Mouse (Mus musculus) MEL (cell line): Measurements from ENCODE around the gene Uso1. TPM values are rescaled to one million over a fixed set of nuclear protein-coding genes. Genes with fewer than 3 reads are reported as not detected.

ENCODE experiments used
- DNase-seq: peaks from one replicate; pipeline ENCODE4 v3.0.0; 2011; ENCODE audit warnings: low read depth, low spot score
- H3K27ac ChIP-seq: 2 replicates; pipeline ENCODE4 v1.5.1; 2012; ENCODE audit warnings: low read depth, mild to moderate bottlenecking, control low read depth, low read length, moderate library complexity; ENCODE audit not compliant: control insufficient read depth
- H3K27me3 ChIP-seq, 2 experiments: fragments of 150-350 bp in 1 of 2; sonication (generic) in 1 of 2; 2 replicates each; pipeline ENCODE4 v1.6.1; 2012; ENCODE audit warnings: low read length in 2 of 2, mild to moderate bottlenecking in 2 of 2, improper control_type of control experiment in 1 of 2, moderate library complexity in 1 of 2; ENCODE audit not compliant: insufficient read depth in 2 of 2, control insufficient read depth in 1 of 2
- H3K36me3 ChIP-seq, 2 experiments: 2 replicates each; pipeline ENCODE4 v1.6.1; 2012 to 2014; ENCODE audit warnings: low read length in 2 of 2, improper control_type of control experiment in 1 of 2, inconsistent platforms in 1 of 2, mild to moderate bottlenecking in 1 of 2; ENCODE audit not compliant: insufficient read depth in 2 of 2, control insufficient read depth in 1 of 2
- H3K4me1 ChIP-seq, 2 experiments: fragments of 150-350 bp in 1 of 2; sonication (generic) in 1 of 2; 2 replicates each; pipeline ENCODE4 v1.6.1; 2012; ENCODE audit warnings: low read length in 2 of 2, improper control_type of control experiment in 1 of 2, mild to moderate bottlenecking in 1 of 2; ENCODE audit not compliant: insufficient read depth in 2 of 2, control insufficient read depth in 1 of 2
- H3K4me3 ChIP-seq, 2 experiments: fragments of 150-350 bp in 1 of 2; sonication (generic) in 1 of 2; 2 replicates each; pipeline ENCODE4 v1.5.1; 2012; ENCODE audit warnings: low read depth in 2 of 2, low read length in 2 of 2, mild to moderate bottlenecking in 2 of 2, moderate library complexity in 2 of 2, control low read depth in 1 of 2, improper control_type of control experiment in 1 of 2; ENCODE audit not compliant: control insufficient read depth in 1 of 2, insufficient read depth in 1 of 2
- H3K79me2 ChIP-seq: 2 replicates; pipeline ENCODE4 v1.6.1; 2012; ENCODE audit warnings: mild to moderate bottlenecking, low read length, moderate library complexity; ENCODE audit not compliant: control insufficient read depth, poor library complexity, insufficient read depth
- H3K9ac ChIP-seq: 2 replicates; pipeline ENCODE4 v1.6.1; 2012; ENCODE audit warnings: low read depth, mild to moderate bottlenecking, control low read depth, low read length, moderate library complexity; ENCODE audit not compliant: control insufficient read depth, poor library complexity, severe bottlenecking
- H3K9me3 ChIP-seq: fragments of 150-350 bp; sonication (generic); replicated peaks from 2 replicates; pipeline ENCODE4 v1.6.1; 2012; ENCODE audit warnings: mild to moderate bottlenecking, low read length, improper control_type of control experiment, moderate library complexity; ENCODE audit not compliant: insufficient read depth
- CHD1 ChIP-seq: IDR thresholded peaks from 2 replicates; pipeline ENCODE4 v1.6.1; 2012; ENCODE audit warnings: low read depth, mild to moderate bottlenecking, inconsistent platforms, low read length, improper control_type of control experiment
- CHD2 ChIP-seq: IDR thresholded peaks from 2 replicates; pipeline ENCODE4 v1.6.1; 2011; ENCODE audit warnings: low read length, improper control_type of control experiment
- E2F4 ChIP-seq: IDR thresholded peaks from 2 replicates; pipeline ENCODE4 v1.6.1; 2011; ENCODE audit warnings: low read depth, low read length, improper control_type of control experiment, borderline replicate concordance
- ELF1 ChIP-seq: IDR thresholded peaks from 2 replicates; pipeline ENCODE4 v1.6.1; 2014; ENCODE audit warnings: low read depth, mild to moderate bottlenecking, inconsistent platforms, low read length, improper control_type of control experiment, moderate library complexity
- EP300 ChIP-seq, 2 experiments: IDR thresholded peaks; 2 replicates each; pipeline ENCODE4 v1.6.1; 2011; ENCODE audit warnings: improper control_type of control experiment in 2 of 2, low read length in 2 of 2, low read depth in 1 of 2, mild to moderate bottlenecking in 1 of 2
- ETS1 ChIP-seq: IDR thresholded peaks from 2 replicates; pipeline ENCODE4 v1.6.1; 2012; ENCODE audit warnings: low read depth, mild to moderate bottlenecking, inconsistent platforms, low read length, improper control_type of control experiment, moderate library complexity
- GABPA ChIP-seq: IDR thresholded peaks from 2 replicates; pipeline ENCODE4 v1.6.1; 2012; ENCODE audit warnings: low read depth, mild to moderate bottlenecking, inconsistent platforms, low read length, improper control_type of control experiment, moderate library complexity
- GATA1 ChIP-seq: IDR thresholded peaks from 2 replicates; pipeline ENCODE4 v1.6.1; 2011; ENCODE audit warnings: low read depth, low read length, improper control_type of control experiment
- JUND ChIP-seq: IDR thresholded peaks from 2 replicates; pipeline ENCODE4 v1.6.1; 2011; ENCODE audit warnings: low read depth, mild to moderate bottlenecking, improper control_type of control experiment, low read length
- MAFK ChIP-seq: IDR thresholded peaks from 2 replicates; pipeline ENCODE4 v1.6.1; 2011; ENCODE audit warnings: low read depth, mild to moderate bottlenecking, low read length, improper control_type of control experiment, borderline replicate concordance
- MEF2A ChIP-seq: IDR thresholded peaks from 2 replicates; pipeline ENCODE4 v1.6.1; 2014; ENCODE audit warnings: low read depth, mild to moderate bottlenecking, inconsistent platforms, low read length, improper control_type of control experiment; ENCODE audit not compliant: poor library complexity, insufficient replicate concordance, severe bottlenecking; ENCODE audit errors: extremely low read depth
- MXI1 ChIP-seq: IDR thresholded peaks from 2 replicates; pipeline ENCODE4 v1.6.1; 2011; ENCODE audit warnings: mild to moderate bottlenecking, low read depth, low read length, improper control_type of control experiment
- MYB ChIP-seq: IDR thresholded peaks from 2 replicates; pipeline ENCODE4 v1.6.1; 2011; ENCODE audit warnings: mild to moderate bottlenecking, low read depth, low read length, improper control_type of control experiment
- POLR2A ChIP-seq, 2 experiments: IDR thresholded peaks; 2 replicates each; pipeline ENCODE4 v1.6.1; 2011 to 2012; ENCODE audit warnings: low read length in 2 of 2, mild to moderate bottlenecking in 2 of 2, control low read depth in 1 of 2, improper control_type of control experiment in 1 of 2, low read depth in 1 of 2, moderate library complexity in 1 of 2; ENCODE audit not compliant: control insufficient read depth in 1 of 2, insufficient read depth in 1 of 2, poor library complexity in 1 of 2
- RAD21 ChIP-seq: IDR thresholded peaks from 2 replicates; pipeline ENCODE4 v1.6.1; 2011; ENCODE audit warnings: mild to moderate bottlenecking, low read depth, low read length, improper control_type of control experiment
- RCOR1 ChIP-seq: IDR thresholded peaks from 2 replicates; pipeline ENCODE4 v1.6.1; 2012; ENCODE audit warnings: low read depth, mild to moderate bottlenecking, inconsistent platforms, low read length, improper control_type of control experiment
- SMC3 ChIP-seq: IDR thresholded peaks from 2 replicates; pipeline ENCODE4 v1.6.1; 2011; ENCODE audit warnings: low read depth, low read length, improper control_type of control experiment
- TAL1 ChIP-seq: IDR thresholded peaks from 2 replicates; pipeline ENCODE4 v1.6.1; 2012; ENCODE audit warnings: mild to moderate bottlenecking, inconsistent platforms, low read length, moderate library complexity, mixed read lengths
- TBP ChIP-seq: IDR thresholded peaks from 2 replicates; pipeline ENCODE4 v1.8.0; 2011; ENCODE audit warnings: low read depth, low read length, improper control_type of control experiment
- TCF12 ChIP-seq: IDR thresholded peaks from 2 replicates; pipeline ENCODE4 v1.6.1; 2014; ENCODE audit warnings: low read depth, mild to moderate bottlenecking, inconsistent platforms, low read length, improper control_type of control experiment, moderate library complexity
- ZKSCAN1 ChIP-seq: IDR thresholded peaks from 2 replicates; pipeline ENCODE4 v1.6.1; 2012; ENCODE audit warnings: low read depth, mild to moderate bottlenecking, inconsistent platforms, low read length, improper control_type of control experiment, moderate library complexity
- polyA plus RNA-seq, 2 experiments: library from polyadenylated mRNA; stranded (reverse) in 1 of 2; unstranded in 1 of 2; fragments of >175 nt in 1 of 2; fragments of >200 nt in 1 of 2; gene quantifications; 2 replicates each; pipeline versions ENCODE4 v1.2.1 to v1.2.4; 2012; ENCODE audit warnings: low replicate concordance in 2 of 2, low read depth in 1 of 2; ENCODE audit not compliant: insufficient read length in 2 of 2, insufficient read depth in 1 of 2, missing spikeins in 1 of 2
- total RNA-seq: library from RNA; depleted of rRNA; stranded (reverse); fragments of 300-350 nt; gene quantifications from 2 replicates; pipeline ENCODE4 v1.2.3, GENCODE M21; 2012

Uso1 gene
- total and polyA plus RNA-seq, 3 experiments: 22.1 to 69.1 (median 62.0) TPM

DNA sequence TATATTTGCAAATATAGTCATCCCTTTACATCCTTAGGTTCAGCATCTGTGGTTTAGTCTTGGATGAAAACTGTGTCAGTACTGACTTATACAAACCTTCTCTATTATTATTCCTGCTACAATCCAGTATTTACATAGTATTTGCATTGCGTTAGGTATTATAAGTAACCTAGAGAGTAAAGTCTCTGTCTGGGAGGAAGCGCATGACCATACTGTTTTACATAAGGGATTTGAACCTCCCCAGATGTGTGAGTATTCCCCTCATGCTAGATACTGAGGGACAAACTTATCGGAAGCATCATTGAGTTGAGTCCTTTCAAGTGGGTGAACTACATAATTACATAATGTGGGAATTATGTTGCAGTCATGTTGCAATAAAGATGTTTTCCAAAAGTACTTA lies 91.8 kb downstream of the Uso1 start:
- Histone ChIP-seq H3K4me3 (no peak overlapping the region), H3K79me2 (no peaks in the 10 kb centered on the region), H3K4me1 (no peaks in the 10 kb centered on the region), H3K36me3 (no peaks in the 10 kb centered on the region), H3K9ac (no peak overlapping the region), H3K27ac (no peak overlapping the region), H3K27me3 (peaks cover 0 to 4% of the 10 kb centered on the region in 2 experiments; a peak in 1 of 4 replicates), H3K9me3 (no peaks in the 10 kb centered on the region)
- no peak for DNase-seq
- TF ChIP-seq RAD21: no peak
- no peak for TF ChIP-seq MEF2A

DNA sequence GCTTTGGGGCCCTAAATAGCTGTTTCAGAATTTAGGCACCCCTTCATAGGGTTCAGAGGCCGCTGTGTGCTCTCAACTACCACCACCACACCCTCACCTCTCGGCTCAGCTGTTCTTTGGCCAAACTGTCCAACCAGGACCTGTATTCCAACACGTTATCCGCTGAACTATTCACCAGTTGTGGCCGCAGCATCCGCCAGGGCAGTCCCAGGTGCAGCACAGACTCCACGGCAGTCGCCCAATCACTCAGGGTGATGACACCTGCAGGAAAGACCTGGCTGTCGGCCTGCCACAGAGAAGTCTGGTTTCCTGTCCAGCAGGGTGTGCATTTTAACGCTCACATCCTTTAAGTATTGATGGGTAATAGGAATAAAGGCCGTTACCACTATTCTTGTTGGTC lies 92.6 kb downstream of the Uso1 start:
- TF ChIP-seq TAL1 (no peak), TCF12 (no peak), ZKSCAN1 (no peak), MYB (no peak), RCOR1 (no peak), E2F4 (no peak), MEF2A (no peak), GATA1 (no peak), TBP (no peak), ELF1 (no peak), CHD2 (no peak), POLR2A (IDR thresholded peaks at IDR 0.05; ENCODE audit: control insufficient read depth in 1 of 2, insufficient read depth in 1 of 2, low read depth in 1 of 2, low read length in 2 of 2, poor library complexity in 1 of 2) (no peak), ETS1 (no peak), EP300 (IDR thresholded peaks at IDR 0.05; ENCODE audit: low read depth in 1 of 2, low read length in 2 of 2) (no peak), JUND (no peak), SMC3 (no peak), MXI1 (no peak), GABPA (no peak), MAFK (no peak), CHD1 (no peak)
- Histone ChIP-seq H3K27me3 (peaks cover 0 to 4% of the 10 kb centered on the region in 2 experiments; a peak in 1 of 4 replicates), H3K79me2 (no peaks in the 10 kb centered on the region), H3K27ac (no peak overlapping the region), H3K36me3 (no peaks in the 10 kb centered on the region), H3K9me3 (no peaks in the 10 kb centered on the region), H3K4me3 (no peak overlapping the region), H3K9ac (no peak overlapping the region), H3K4me1 (no peaks in the 10 kb centered on the region)
- DNase-seq: no peak
